Mouse (Mus musculus) thymus, adult 18-20 months (tissue): Measurements from ENCODE around the gene Prrx2.

Source experiments
- DNase-seq, 2 experiments: peaks; one replicate each; pipeline ENCODE4 v3.0.0; 2022; ENCODE audit warnings: mixed read lengths in 2 of 2

Gene Prrx2

DNA sequence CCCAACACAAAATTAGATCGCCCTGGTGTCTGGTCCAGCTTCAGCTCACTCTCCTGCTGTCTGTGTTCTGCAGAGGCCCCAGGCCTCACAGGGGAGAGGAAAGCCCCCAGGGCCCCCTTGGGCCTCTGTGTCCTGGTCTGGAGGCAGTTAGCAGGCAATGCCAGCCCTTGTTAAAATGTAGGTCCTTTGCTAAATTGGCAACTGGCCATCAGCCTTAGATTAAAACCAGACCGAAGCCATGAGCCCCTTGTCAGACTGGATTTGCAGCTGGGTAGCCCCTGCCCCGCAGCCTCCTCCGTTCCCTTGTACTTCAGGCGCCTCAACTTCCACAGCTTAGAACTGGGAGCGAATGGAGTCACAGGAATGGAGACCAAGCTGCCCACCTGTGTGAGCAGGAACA, 37.9 kb downstream of the Prrx2 start:
- no peak for DNase-seq

DNA sequence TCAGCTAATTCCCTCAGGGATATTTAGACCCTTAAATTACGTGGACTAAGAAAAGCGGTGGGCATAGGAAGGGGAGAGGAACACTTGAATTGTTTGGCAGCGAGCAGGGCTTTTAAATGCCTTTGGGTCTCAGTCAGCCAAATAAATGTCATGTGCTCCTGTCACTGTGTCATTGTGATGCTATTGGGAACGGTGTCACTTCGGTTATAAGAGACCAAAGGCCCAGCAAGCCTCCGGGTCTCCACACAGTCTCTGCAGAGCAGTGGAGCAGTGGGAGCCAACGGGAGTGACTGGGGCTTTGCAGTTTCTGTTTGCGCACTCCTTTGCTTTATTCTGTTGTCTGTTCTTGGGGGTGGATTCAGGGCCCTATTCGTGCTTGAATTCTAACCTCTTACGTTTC, 39.7 kb downstream of the Prrx2 start:
- no peak for DNase-seq

DNA sequence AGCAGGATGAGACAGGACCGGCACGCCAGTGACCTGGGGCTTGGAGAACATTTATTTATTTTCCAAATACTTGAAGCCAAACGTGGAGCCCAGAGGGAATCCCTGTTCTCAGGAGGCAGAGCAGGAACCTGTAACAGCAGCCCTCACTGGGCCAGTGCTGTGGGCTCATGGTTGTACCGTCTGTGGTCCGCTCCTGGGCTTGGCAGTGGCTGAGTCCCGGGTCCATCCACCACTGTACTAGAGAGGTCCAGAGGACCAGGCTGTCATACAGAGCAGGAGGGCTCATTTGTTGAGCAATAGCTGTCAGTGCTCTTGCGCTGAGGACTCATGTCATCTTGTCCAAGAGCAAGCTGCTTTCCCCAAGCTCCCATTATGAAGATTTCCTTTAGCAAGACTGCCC, 40.3 kb downstream of the Prrx2 start:
- no peak for DNase-seq

DNA sequence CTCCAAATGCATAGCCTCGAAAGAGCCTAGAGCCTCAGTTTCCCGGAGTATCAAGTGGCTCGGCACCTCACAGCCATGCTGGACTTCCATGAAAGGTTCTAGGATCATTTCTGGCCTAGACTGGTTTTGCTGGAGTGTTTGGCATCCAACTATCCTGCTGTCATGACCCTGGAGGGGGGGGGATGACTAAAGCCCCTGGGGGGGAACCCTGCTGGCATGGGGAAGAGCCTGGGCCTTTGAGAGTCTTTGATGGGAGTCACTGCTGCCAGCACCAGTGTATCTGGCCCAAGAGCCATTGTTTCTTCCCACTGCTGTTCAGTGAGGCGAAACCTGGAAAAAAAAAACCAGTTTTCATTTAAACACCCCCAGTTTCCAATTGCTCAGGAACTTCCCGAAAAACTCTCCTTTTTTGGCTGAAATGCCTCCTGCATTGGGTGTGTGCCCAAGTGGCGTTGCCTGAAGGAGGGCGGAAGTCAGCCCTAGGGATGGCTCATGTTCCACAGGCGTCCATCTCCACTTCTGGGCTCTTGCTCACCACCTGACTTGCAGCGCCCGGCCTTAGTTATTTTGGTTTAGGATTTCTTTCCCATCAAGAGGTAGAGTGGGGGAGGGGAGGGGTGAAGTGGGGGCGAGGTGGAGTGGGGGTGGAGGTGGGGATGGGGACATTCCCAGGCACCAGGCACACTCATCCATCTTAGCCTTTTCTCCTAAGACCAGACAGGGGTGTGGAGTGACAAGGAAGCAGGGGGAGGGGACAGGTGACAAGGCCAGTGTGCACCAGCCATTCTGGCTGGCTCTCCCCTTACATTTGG, 41.1 kb downstream of the Prrx2 start:
- DNase-seq = no peak

DNA sequence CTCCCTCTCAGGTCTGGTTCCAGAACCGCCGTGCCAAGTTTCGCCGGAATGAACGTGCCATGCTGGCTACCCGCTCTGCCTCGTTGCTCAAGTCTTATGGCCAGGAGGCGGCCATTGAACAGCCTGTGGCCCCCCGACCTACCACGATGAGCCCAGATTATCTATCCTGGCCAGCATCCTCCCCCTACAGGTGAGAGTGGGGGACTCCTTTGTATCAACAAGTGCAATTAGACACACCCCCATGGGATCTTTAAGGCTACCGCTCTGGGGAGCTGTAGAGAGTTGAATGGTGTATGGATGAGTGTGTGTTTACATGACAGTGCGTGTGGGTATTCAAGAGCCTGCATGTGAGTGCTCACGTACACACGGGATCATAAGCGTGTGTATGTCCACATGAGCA, 44.7 kb downstream of the Prrx2 start:
- no peak for DNase-seq

DNA sequence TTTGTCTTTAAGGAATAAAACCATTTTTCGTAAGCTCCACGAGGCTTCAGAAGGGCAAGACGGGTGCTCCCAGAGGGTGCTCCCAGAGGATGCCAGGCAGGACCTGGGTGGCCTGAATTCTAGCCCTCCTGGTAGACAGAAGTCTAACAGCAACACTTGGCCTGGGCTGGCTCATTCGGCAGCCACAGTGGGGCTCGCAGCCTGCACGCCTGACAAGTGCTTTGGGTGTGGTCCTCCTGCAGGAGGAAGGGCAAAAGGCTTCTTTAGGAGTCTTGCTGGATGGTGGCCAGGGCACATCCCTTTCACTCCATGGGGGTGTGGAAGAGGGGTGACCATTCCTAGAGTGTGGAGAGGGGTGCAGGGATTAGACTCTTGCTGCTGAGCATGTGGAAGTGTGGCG, 46.4 kb downstream of the Prrx2 start:
- DNase-seq = no peak

DNA sequence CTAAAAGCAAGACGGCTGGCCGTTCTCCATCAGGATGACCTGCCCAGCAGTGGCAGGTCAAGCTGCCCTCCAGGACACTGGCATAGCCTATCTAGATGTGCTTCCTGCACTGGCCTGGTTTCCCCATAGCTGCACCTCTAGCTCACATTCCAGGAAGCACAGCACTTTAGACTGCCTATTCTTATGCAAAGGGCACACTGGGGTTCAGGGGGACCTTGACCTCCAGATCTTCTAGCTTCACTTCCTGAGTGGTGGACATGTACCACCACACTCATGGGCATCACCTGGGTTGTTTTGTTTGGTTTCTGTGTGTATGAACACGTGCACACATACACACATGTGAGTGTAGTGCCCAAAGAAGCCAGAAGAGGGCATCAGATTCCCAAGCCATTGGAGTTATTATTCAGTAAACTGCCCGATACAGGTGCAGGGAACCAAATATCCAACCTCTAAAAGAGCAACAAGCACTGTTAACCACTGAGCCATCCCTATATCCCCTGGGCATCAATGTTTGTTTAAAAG, 50.1 kb downstream of the Prrx2 start:
- no peak for DNase-seq

DNA sequence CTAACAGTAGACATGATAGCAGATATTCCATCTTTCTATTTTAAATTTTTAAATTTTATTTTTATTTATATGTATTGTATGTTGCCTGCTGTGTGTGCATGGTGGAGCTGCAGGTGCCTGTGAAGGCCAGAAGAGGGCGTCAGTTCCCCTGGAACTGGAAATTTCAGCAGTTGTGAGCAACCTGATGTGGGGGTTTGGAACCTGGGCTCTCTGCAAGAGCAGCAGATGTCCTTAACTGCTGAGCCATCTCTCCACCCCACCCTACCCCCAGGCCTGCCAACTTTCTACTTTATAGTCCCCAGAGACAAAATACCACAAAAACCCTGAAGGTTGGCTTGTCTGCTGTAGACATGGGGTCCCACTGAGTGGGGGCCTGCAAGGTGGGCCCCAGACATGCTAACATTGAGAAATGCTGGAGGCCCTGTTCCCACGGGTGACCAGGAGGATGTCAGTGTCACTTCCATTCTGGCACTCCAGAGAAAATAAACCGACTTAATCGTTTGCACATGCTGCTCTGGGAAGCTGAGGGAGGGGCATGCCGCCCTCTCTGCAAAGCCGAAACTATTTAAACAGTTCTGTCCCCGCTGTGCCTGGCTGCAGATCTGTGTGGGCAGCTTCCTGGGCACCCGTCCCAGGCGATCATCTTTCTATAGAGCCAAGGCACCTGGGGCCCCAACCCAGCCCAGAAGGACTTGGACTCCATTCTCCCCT, 50.8 kb downstream of the Prrx2 start:
- no peak for DNase-seq

DNA sequence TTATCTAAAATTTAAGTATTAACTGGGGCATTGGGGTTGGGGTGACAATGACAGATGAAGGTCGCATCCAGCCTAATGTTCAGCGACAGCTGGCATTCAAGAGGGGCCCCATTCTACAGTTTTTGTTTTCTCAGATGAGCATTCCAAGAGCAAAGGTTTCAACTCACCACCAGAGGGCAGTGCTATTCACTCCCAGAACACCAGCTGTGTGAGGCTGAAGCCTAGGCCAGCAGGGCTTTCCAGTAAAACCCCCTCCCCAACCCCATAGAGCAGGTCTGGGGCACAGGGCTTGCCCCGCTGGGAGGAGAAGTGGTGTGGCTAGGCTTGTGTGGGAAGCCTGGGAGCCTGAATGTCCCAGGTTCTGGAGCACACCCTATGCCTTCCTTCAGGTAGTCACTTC, 56.2 kb downstream of the Prrx2 start:
- DNase-seq = no peak

DNA sequence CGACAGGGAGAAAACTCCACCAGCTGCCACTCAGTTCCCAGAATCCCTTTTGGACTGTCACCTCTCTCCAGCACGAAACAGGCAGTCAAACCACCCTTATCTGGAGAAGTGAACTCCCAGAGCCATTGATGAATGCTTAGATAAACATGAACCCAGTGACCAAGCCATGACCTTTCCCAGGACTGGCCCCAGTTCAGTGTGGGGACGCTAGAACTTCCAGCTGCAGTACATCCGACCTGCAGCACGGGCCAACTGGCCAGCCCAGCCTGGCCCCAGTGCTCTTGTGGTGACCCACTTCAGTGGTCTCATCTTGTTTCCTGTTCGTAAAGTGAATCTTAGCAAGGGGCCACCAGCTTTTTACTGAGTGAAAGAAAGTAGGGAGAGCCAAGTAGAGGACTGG, 58.6 kb downstream of the Prrx2 start:
- no peak for DNase-seq

DNA sequence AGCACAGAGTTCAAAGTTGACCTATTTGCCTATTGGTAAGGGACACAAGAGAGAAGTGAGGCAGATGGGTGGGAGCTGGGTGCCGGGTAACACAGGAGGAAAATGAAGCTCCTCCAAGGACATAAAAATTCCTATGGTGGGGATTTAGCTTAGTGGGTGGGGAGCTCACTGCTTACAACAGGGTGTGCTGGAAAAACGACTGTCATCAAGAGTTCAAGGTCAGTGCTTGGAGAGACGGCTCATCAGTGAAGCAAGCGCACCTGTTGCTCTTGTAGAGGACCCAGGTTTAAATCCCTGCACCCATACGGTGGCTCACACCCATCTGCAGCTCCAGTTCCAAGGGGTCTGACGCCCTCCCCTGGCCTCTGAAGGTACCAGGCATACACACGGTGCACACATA, 59.2 kb downstream of the Prrx2 start:
- no peak for DNase-seq

DNA sequence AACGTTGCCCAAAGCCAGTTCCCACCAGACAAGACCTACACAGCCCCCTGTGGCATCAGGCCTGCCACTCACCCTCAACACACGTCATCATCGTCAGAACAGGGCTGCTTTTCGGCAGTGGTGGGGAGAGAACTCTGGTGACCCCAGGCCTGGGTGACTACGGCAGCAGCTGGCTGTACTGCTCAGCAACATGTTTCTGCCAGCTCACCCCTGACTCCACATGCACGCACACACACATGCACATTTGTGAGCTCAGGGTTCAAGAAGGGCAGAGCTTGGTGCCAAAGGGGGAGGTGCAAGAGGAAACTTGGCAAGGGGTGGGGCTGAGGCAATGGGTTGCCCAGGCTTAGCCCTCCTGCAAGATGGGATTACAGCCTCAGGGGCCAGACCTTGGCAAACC, 62.5 kb downstream of the Prrx2 start:
- no peak for DNase-seq

DNA sequence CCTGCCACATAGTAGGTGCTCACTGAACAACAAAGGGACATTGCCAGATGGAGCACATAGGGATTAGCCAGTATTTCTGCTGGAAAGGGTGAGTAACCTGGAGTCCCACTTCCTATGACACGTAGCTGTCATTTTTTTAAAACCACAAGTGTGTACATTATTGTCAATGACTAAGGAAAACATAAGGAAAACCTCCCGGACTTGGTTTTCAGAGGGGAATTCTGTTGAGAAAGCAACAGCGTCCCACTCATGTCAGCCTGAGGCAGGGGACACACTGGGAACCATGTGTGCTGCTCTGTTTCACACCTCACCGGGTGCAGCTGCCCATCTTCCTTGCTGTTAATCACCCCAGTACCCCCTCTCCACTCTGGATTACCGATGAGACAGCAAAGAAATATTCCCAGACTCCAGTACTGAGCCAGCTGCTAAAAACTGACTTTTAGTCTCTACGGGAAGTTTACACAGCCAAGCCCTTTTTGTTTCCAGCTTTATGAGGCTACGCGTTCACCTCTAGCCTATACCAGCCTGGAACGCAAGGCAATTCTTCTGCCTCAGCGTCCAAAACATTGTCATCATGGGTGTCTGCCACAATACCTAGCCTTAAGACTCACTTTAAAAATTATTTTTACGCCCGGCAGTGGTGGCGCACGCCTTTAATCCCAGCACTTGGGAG, 64.8 kb downstream of the Prrx2 start:
- DNase-seq = no peak

DNA sequence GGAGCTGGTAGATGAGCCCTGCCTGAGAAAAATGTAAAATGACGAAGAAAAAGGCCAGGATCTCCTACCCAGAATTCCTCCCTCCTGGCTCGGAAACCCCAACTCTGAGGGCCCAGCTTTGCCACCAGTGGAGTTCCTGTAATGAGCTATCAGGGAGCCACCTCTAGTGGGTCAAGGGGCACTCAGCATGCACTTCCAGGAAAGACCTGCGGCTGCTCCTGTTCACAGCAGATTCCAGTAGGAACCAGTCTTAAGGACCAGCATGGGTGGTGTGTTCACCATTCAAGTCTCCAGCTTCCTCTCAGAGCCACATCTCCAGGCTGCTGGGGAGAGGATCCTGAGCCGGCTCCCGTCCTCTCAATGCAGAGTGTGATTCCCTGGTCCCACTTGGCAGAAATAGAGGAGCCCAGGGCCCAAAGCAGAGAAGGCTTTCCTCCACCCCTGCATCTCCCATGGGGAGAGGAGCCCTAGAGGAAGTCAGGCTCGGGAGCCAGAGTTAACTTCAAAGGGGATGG, 66.9 kb downstream of the Prrx2 start:
- no peak for DNase-seq

DNA sequence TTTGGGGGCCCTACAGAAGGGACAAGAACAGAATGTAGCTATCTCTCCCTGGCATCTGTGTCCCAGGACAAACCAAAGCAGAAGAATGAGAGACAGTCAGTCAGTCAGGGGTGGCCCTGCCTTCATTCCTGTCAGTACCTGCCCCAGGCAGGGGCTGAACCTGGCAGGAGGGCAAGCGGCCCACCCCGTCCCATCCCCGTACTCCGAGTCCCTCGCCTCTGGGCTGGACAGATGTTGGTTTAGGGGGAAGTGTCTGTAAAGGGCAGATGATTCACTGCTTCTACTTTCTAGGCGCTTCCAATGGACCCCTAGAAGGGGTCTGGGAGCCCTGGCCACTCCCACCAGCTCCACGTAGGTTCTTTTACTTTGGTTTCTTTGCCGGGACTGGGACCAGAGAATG, 67.5 kb downstream of the Prrx2 start:
- DNase-seq = no peak

DNA sequence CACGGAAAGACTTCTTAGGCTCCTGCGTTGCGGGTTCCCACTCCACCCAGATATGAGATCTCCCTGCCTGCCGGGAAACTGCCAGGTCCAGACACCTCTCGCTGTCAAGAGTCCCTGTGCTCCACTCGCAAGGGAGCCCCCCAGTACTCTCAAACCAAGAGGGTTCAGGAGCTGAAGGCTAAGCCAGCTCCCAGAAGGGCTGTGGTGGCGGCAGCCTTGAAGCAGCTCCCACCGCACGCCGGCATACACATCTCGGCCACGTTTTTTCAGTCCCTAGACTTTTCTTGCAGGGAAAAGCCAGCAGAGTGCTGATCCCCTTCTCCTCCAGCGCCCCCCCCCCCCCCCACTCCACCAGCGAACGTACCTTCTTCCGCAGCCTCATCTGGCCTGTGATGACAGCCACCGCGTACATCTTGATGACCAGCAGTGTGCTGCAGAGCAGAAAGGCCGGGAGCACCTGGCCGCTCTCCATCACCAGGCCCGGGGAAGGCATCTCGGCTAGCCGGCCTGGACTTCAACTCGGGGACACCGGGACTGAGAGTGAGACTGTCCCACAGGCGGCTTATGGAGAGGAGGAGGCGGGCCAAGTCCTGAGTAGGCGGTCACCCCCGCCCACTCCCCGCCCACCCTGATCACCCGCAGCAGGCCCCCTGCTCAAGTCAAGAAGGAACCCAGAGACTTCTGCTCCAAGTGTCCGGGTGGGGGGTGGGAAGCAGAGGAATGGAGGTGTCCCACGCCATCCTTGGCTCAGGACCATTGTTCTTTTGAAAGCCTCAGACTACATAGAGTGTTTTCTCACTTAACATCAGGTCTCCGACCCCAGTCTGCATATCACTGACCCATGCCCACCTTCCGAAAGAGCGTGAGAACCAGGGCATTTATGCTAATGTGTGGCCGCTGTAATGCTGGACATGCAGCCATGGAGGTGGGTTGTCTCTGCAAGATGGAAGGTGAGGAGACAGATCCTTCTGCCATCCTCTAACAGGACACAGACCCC, 68.3 kb downstream of the Prrx2 start:
- DNase-seq = no peak

DNA sequence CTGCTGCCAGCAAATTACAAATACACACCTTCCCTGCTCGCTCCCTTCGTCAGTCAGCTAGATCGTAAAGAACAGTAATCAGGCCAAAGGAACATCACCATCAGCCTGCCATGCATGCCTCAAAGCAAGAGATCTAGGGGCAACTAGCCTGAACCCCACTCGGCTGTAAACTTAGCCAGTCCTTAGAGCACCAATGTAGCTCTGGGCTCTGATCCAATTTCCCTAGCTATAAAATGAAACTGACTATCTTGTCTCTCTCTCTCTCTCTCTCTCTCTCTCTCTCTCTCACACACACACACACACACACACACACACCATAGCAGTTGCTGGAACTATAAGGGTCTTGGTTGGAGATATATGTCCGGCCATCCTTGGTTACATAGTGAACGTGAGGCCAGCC, 69.5 kb downstream of the Prrx2 start:
- DNase-seq = no peak

DNA sequence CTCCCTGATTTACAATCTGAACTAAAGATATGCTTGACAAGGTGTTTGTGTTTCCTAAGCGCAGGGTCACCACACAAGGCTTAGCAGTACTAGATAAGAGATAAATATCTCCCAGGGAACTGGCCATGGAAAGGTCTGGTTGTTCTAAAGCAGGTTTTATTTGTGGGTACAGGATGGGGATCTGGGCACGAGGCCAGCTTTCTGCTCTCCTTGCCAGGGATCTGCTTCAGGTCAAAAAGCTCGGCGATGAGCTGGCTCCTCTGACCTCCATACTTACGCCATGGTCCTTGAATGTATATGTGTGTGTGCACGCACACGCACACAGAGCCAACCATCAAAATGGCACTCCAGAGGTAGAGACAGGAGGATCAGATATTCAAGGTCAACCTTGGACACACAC, 70.2 kb downstream of the Prrx2 start:
- DNase-seq = no peak

DNA sequence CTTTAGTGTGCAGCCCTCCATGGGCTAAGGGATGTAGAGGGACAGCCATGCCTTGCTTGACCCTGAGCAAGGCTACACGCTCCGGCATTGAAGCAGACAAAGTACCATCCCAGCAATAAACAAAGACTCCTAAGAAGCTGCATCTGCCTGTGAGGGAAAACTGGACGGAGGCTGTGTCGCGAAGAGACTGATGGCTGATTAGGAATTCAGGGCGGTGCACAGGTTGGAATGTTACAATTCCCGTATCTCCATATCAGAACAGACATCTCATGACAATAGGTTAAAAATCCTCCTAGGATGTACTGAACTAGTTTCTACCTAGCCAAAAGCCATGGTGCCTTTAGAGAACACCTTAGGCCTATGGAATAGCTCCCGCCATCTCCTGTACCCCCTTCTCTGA, 71.1 kb downstream of the Prrx2 start:
- DNase-seq = no peak

DNA sequence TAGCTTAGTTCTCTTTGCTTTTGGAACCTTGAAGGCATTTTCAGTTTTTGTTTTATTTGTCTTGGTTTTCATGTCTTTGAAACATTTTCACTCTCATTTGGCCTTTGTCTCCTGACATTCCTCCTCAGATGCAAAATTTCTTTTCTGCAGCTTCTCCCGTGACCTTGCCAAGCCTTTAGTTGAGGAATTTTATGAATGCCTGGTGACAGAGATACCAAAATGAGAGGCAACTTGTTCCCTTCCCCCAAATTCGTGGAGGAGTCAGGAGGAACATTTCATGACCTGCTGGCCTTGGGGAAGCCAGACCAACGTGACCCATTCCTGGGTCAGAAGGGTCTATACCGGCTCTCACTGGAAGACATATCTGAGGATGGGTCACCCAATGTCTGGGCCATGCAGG, 71.9 kb downstream of the Prrx2 start:
- no peak for DNase-seq

DNA sequence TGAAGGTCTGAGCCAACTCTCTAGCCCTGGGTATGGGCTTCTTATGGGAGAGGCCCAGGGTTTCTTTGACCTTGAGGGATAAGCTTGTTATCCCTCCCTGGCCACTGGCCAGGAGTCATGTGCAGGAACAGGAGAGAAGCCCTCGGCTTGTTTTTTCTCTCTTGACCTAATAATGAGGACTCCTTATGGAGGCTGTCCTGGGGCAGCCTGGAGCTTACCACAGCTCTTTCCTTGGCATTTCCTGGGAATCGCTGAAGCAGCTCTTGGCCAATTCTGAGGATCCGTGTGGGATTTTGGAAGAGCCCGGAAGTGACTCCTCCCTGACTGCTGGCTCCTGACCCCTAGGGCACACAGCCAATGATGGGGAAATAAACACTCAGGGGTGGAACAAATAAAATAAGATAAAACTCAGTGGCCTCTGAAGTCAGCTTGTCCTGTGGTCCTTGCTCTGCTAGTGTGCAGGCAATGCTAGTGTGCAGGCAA, 77.6 kb downstream of the Prrx2 start:
- DNase-seq = no peak

DNA sequence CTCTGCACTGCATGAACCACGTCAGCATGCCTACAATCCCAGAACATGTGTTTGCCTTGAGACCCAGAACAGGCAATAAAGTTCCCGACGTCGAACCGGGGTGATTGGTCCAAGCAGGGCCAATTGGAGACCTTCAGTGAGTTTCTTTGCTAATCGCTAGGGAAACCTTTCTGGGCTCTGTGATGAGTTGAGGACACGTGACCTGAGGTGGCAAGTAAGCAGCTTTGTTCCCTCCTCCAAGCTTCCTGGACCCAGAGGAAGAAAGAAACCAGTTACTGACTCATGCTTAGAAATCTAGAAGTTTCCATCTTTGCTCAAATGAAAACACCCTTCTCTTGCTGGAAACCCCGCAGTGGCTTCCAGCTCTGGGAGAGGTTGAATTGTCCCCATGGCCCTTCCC, 78.2 kb downstream of the Prrx2 start:
- no peak for DNase-seq
